Mouse (Mus musculus): Measurements from ENCODE around the gene Pik3c2g.

Pik3c2g gene

DNA sequence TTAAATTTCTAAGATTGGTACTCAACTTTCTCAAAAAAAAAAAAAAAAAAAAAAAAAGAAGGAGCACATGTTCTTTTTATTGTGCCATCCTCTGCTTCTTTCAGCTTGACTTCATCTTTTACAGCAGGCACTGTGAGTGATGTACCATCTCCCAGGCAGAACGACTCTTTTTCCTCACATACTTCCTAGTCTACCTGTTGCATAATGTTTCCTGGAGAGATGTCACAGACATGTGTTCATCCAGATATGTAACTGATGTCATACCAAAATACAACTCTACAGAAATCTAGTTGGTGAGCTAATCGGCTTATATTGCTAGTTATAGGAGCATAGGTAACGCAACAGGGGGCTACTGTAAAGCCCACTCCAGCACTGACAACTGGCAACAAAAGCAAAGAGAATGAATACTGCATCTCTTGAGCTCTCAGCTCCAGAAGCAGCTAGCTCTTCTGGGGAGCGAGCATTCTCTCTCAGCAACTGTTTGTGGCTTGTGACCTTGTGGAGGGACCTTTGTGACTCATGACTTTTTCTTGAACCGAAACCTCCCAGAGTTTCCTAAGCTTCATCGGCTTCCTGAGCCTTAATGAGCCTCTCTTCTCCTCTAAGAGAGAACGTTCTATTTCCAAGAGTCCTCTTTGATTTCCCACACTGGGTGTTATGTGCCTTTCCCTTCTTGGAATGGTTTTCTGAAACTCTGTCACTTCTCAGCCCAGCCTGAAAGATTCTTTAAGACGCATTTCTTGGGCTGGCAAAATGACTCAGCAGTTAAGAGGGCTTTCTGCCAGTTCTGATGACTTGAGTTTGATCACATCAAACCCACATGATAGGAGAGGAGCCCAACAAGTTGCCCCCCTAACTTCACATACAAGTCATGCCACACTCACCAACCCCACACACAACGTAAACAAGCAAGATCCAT, 148.9 kb downstream of the Pik3c2g start:
- no peak for DNase-seq (ENCODE audit: low spot score)

DNA sequence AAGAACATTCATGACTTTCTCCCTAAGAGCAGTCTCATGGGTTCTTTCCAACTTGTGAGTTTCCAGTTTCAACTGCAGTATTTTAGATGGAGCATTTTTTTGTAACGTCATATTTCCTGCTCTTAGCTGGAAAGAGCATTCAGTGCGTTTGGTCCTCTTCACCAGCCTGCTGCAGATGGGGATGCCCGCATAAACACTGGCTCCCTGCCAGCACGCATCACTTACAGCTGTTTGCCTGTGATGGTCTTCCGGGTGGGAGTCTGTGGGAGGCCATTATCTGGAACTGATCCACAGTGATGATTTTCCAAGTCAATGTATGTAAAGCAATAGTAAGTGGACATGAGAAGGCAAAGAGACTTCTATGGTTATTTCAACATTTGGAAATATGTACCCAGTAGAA, 151.3 kb downstream of the Pik3c2g start:
- DNase-seq (ENCODE audit: low spot score), result no peak

DNA sequence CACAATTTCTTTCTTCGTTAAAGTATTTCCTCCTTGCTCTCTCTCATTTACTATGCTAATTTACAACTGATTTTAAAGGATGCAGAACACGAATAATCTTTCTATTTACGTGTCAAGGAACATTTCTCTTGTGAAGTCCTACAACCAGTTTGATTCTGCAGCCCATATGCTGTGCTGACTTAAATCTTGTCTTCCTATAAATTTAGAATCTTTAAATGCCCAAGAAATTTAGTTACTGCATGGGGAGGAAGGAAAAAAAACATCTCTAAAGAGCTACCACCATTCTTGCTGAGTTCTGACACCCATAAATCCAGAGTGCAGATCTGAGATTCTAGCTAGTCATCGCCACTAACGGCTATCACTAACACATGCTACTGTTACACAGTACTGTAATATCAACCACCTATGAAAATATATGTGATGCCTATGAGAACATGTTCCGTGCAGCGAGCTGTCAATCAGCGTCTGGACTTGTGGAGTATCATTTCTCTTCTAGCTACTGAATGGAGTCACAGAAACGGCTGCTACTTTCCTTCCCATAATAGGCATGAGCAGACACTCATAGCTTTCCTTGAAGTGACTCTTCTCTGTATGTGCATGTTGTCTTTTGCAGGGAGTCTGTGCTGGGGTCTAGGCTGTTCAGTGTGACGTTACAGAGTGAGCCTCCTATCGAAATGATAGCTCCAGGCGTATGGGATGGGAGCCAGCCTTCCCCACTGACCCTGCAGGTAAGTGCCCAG, 155.8 kb downstream of the Pik3c2g start:
- no peak for DNase-seq (ENCODE audit: low spot score)

DNA sequence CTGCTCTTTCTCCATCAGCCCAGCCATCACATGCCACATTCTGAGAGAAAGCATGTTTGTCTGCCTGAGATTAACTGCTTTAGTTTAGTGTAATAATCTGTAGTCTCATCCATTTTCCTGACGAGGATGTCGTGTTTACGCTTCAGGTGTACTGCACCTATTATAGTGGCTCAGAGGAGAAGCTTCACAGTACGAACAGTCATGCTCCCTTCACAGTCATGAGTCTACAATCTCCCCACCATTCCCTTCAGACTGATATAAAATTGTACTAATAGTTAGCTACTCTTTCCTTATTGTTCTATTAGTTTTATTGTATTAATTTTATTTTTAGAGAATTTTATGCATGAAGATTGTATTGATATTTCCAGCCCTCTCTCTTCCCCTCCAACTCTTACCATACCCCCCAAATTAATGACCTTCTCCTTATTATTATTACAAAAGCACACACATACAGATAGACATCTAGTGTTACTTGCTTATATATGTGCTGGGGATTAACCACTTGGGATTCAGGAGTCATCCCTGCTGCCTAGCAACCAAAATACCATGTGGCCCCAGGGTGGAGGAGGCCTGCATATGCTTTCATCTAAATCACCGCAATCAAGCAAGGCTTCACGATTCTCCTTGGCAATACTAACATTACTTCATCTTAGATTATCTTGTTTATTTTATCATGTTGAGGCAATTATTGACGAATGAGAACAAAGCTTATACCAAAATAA, 159.9 kb downstream of the Pik3c2g start:
- DNase-seq (ENCODE audit: low spot score), result no peak

DNA sequence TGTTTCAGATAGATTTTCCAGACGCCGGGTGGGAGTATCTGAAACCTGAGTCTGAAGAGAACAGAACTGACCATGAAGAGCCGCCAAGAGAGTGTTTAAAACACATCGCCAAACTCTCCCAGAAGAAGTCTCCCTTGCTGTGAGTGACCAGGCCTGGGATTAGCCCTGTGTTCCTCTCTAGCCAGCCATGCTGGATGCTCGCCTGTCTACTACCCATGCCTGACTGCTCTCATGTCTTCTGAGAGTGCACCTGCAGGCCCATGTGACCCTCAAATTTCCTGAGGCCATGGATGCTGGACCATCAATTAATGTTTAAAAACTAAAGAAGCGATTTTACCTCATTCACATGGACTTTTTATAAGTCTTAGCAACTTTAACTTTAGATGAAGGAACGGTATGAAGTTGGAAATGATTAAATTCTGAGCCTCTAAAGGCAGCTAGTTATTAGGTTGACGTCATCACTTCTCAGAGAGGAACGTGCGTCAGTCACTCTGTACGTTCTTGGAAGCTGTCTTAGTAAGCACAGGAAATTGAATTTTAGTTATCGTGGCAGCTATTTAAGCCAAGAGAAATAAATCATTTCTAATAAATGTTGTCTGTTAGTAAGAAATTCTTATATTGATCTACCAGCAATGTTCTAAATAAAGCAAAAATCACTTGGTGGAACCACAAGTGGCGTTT, 161.2 kb downstream of the Pik3c2g start:
- no peak for DNase-seq (ENCODE audit: low spot score)

DNA sequence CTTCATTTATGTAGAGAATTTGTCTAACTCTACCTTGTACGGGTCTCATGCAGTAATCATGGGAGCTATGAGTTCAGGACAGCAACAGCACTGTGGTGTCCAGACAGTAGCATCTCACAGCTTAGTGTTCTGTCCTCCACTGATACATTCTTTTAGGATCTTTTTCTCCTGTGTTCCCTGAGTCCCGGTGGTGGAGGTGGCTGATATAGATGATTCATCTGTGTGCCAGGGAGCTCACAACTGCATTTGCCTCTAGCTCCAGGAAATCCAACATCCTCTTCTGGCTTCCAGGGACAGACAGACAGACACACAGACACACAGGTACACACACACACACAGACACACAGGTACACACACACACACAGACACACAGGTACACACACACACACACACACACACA, 163.6 kb downstream of the Pik3c2g start:
- DNase-seq (ENCODE audit: low spot score), result no peak

DNA sequence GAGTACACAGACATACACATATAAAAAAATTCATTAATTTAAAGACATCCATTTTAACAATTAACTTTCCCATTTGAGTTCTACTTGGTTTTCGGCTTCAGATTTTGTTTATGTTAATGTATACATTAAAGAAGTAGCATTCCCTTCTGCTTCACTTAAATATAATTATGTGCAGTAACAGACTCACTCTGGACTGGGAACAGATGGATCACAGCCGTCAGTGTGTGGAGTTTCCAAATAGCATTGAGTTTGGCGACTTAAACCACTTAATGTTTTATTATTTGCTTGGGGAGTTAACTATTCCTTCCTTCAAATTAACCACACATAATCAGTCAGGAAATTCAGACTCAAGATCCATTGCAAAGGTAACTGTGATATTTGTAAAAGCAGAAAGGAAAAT, 164.0 kb downstream of the Pik3c2g start:
- no peak for DNase-seq (ENCODE audit: low spot score)

DNA sequence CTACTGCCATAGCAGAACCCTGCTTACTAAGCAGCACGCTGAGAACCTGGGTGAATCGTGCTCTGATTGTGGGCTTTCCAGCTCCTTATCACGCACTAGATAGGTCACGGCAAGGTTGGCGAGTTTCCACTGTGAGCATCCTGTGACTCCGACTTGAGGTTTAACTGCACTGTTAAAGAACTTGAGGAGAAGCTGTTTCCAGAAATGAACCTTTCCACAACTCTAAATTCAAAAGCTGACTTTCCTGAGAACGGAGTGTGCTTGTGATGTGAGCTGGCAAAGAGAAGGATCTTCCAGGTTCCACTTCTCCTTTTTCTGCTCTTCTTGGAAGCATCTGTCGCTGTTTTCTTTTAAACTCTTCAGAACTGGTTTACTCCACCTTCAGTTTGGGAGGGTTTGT, 170.9 kb downstream of the Pik3c2g start:
- no peak for DNase-seq (ENCODE audit: low spot score)

DNA sequence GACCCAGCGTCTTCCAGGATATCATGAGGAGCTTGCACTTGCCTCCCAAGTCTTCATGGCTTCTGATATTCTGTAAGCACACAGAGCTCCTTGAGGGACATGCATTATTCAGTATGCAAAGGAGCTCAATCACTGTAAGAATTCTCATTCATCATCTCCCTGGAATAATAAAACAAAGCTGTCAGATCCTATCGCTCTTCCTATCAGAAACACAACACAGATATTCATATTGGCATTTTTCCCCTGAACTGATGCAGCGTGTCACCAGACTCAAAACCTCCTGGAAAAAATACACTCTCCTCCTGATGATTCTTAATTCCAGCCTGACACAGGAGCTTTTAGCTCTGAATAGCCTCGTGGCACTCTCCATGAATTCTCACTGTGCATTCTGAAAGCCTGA, 174.0 kb downstream of the Pik3c2g start:
- DNase-seq (ENCODE audit: low spot score), result no peak

DNA sequence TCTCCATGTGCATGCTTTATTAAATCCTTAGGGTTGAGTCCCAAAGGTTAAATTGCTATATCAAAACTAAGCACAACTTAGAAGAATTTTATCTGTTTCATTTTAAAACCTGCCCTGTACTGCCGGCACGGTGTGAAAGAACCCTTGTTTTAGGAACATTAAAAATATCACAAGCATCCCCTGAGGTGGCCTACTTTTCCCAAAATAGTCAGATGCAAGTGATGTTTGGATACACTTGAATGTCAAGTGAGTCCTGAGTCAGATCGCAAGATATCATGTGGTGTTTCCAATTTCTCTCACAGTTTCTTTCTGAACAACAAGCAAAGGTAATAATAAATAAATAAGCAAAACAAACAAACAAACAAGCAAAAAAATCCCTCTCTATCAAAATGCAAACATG, 177.4 kb downstream of the Pik3c2g start:
- DNase-seq (ENCODE audit: low spot score), result no peak

DNA sequence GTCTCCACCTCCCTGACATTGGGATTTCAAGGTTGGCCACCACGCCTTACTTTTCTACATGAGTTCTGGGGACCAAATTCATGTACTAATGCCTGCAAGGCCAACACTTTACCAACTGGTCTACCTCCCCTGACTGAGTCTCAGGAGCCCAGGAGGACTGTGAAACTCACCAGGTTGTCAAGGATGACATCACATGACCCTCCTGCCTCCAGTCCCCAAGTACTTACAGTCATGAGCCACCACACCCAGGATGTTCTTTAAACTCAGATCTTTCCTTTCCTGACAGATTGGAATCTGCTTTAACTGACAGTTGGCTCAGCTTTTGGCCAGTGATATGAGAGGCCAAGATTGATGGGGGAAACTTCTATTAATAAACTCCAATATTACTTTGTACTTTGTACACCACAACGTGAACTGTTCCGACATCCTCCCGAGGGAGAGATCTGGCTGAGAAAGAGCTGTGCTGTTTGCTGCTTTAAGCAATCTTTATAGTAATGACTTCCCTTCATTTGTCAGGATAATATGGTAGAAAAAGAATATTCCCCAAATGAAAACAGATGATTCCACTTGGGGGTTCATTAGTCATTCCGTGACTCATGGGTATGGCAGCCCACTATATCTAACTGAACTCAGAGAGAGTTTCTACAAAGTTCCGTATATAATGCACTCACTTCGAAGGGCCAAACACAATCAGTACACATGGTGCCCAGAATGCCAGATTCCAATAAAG, 182.9 kb downstream of the Pik3c2g start:
- DNase-seq (ENCODE audit: low spot score), result no peak

DNA sequence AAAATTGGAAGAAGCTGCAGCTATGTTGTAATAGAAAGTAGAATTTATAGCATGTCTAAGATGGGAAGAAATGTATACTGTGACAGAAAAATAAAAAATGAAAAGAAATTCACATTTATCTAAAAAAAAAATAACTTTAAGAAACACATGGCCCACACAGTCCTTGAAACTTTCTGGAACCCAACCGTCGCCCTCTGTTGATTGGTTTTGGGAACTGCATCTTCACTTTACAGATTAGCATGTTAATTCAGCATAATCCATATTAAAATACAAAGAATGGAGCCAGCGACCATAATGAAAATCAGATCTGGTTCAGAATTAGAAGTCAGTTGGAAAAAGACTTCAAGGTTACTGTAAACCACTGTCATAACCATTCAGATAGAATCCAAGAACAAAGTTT, 183.5 kb downstream of the Pik3c2g start:
- DNase-seq (ENCODE audit: low spot score), result no peak

DNA sequence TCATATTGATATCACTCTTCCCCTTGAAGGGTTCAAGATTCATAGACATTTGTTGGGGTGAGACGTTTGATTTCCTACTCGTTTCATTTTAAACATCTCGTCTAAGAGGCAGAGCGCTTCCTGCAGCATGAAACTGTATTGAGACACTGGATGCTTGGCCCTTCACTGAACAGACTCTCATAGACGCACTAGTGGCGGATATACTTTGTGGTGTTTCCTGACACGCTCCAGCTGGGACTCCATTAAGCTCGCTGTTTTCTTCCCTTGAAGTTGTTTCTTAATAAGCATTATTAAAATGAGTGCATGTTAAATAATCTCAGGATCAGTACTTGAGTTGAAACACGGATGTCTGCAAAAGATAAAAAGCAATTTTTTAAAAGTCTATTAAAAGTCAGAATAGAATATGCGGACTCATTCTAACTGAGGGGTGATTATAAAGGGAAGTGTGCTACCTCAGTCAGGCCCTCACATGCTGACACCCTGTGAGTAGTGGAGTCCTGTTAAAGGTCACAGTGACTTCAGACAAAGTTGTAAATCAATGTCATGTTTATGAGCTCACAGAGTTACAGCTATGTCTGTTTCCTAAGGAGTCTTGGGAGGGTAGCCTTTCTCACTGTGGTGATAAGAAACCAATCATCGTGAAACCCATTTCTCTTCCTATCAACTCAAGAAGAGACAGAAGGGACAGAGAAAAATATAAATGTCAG, 190.7 kb downstream of the Pik3c2g start:
- DNase-seq (ENCODE audit: low spot score), result no peak

DNA sequence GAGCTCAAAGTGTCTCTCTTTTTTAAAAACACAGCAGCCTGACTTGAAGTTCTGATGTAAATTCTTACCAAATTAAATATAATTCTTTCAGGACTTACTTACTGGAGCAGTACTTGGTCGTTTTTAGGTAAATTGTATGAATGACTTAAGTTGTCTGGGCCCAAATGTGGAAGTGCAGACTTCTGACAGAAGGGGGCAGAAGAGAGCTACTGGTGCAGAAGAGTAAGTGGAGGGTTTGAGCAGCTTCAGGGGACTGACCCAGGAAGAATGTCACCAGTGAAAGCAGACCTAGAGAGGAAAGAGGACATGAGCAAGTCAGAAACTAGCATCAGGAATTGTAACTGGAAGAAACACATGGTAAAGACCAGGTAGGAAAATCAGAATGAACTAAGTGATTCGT, 193.0 kb downstream of the Pik3c2g start:
- DNase-seq (ENCODE audit: low spot score), result no peak

DNA sequence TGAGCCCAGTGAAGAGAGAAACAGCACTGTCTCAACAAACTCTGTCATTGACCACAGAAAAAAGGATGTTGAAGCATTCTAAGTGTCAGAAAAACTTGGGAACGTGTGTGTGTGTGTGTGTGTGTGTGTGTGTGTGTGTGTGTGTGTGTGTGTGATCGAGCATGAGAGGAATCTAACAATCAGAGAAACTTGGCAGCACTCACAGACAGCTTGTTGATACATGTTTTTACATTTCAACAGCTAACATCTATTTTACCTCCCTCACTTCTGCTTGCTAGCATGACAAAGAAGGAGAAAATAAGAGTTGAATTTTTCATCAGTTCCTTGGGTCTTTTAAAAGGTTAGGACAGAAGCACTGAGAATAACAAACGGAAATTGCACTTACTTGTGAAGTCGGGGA, 202.5 kb downstream of the Pik3c2g start:
- no peak for DNase-seq (ENCODE audit: low spot score)

DNA sequence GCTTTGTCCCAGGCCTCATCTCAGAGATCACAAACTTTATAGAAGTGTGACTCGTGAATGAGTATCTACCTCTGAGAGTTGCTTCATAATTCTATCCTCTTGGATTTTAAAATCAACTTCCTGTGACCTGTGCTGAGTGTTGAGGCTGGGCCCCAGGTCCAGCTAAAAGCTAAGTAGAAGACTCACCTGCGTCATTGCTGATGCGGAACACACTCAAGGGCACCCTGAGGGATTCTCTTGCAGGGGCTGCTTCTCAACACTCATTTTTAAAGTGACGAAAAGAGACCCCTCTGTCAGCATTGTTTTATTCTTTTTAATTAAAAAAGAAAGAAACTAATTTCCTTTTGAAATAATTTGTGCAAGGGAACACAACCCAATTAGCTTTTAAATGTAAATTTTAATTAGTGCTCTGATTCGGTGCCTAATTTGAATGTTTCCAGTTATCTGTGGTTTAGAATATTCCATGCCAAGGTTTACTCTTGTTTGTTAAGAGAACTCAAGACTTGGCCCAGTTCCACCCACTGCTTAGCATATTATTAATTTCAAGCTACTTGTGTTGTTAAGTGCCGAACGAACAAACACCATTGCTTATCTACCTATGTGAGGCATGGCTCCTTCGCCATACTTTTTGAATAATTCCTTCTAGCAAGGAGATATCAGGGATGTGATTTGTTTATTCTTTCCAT, 212.7 kb downstream of the Pik3c2g start:
- DNase-seq (ENCODE audit: low spot score), result no peak

DNA sequence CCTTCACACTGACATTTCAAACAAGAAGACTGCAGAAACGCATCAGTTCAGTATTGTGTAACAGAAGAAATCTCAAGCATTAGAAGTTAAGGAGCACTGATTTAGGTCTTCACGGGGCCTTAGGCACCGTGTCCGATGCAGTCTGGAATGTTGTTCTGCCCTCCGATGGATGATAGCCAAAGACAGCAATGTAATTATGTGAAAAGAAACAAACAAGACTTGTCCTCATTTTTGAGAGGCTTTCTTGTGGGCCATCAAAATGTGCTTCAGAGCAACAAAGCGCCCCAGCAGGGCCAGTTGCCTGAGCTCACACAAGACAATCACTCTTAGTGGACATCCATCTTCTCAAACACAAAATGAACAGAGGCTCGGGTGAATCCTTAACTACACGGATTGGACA, 234.9 kb downstream of the Pik3c2g start:
- DNase-seq (ENCODE audit: low spot score), result no peak

DNA sequence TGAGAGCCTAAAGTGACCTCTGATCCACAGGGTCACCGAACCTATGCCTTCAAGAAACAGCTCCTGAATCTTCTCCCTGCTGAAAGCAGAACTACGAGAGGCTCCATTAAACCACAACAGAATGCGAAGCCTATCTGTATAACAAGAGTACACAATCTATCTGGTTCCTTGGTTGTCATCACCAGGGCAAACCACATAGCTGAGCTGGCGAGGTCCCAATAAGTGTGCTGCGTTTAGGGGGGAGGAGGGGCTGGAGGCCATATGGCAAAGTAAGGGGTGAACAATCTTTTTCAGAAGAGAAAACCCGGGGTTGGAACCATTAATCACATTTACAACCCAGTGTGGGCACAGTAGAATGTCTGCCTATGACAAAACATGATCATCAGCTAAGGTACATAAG, 251.2 kb downstream of the Pik3c2g start:
- no peak for DNase-seq (ENCODE audit: low spot score)

DNA sequence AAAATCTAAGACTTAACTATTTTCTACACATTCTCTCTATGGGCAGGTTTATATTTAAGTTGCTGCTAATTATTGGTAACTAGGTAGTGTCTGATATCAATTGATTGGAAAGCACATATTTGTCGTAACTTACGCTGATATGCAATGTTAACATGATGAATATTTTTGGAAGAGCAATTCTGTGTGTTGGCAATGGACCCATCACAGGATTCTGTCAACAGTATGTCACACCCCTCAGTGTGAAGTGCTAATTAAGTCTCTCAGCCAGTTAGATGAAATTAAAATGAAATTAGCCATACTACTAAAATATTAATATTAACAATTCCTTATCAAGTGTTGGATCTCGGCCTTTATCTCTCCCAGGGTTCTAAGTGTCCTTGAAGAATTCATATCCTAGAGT, 251.7 kb downstream of the Pik3c2g start:
- DNase-seq (ENCODE audit: low spot score), result no peak

DNA sequence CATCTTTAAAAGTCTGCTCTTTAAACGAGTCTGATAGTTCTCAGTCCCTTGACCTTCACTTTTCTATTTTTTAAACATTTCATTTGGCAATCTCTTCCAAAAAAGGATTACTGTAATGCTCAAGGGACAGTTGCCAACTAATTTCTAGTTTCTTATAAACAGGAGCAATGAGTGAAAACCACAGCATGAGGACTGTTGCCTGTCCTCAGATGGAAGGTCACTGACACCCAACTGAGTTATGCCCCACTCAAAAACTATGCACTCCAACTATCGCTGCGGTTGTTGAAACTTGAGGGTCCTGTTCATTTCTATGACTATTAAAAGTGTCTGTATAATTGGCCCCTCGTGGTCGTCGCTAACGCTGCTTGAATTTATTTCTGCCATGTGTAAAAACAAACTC, 252.9 kb downstream of the Pik3c2g start:
- no peak for DNase-seq (ENCODE audit: low spot score)
